Mouse (Mus musculus) gastrocnemius, postnatal 14 days (tissue): ENCODE results near the gene Mtch1. TPM values are rescaled to one million over a fixed set of nuclear protein-coding genes. Genes with fewer than 3 reads are reported as not detected.

Source experiments
- DNase-seq: peaks from one replicate; pipeline ENCODE4 v3.0.0; 2021; ENCODE audit warnings: mixed read lengths
- intact Hi-C: fragments of 180-260 bp; cut with DNase I; formaldehyde crosslinking; loops from one replicate; pipeline ENCODE4 v1.15.1; 2025; ENCODE audit warnings: low total_unique reads
- total RNA-seq, 2 experiments: library from RNA; stranded (reverse); gene quantifications; 2 replicates each; pipeline ENCODE4 v1.2.3; 2021

Mtch1 gene
- total RNA-seq, 2 experiments from 2014 or later, result 141 to 160 TPM

DNA sequence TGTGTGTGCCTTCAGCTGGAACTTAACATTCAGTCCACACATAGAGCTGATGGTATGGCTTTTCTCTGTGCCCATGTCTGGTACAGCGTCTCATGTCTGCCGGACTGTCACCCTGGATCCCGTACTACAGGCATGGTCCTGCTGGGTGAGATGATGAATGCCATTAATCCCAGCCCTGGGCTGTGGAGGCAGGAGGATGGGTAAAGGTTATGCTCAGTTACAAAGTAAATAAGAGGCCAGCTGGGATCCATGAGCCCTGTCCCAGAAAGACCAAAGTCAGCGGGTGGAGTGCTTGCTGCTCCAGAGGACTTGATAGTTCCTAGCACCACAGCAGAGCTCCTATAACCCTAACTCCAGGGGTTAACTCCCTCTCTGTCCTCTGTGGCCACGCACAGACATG lies 51.9 kb downstream of the Mtch1 start:
- DNase-seq, result no peak
- intact Hi-C loops, result no loop called here

DNA sequence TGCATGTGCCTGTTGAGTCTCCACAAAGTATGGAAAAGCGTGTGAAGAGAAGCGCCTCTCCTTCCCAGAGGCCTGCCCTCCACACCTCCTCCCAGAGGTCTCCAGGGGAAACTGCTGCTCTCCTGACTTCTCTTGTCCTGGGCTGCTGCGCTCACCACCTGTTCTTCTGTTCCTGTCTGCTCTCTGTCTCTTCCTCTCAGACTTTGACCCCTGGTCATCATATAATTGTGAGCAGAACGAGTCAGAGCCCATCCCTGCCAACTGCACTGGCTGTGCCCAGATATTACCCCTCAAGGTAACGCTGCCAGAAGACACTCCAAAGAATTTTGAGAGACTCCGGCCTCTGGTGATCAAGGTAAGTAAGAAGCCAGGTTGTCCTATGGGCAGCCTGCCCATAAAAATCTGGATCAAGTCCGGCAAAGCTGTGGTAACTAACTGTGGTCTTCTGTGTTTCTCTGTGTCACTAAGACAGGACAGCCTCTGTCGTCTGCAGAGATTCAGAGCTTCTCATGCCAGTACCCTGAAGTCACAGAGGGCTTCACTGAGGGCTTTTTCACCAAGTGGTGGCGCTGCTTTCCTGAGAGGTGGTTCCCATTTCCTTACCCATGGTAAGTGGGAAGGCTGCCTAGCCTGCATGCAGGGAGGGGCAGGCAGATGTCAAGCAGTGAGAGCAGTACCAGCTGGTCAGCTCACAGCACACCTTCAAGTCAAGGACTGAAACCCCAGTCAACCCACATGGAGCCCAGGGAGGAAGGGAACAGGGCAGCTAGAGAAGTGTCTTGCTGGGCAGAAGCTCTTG lies 53.7 kb downstream of the Mtch1 start:
- intact Hi-C loops, result no loop called here
- DNase-seq, result peak; percentile 53

DNA sequence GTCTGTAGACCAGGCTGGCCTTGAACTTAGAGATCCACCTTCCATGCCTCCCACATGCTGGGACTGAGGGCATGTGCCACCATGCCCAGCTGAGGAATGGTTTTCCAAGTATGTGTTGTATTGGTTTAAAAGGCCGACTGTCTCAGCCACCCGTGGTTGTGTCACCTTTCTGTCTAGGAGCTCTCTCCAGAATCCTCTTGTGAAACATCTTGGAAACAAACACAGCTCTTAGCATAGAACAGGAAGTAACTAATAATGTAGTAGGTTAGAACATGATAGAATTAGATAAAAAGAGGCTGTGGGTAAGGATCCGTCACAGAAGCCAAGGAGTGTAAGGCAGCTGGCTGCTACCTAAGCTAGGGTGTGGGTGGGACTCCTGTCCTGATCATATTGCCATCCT lies 54.7 kb downstream of the Mtch1 start:
- intact Hi-C loops, result no loop called here
- DNase-seq, result no peak

DNA sequence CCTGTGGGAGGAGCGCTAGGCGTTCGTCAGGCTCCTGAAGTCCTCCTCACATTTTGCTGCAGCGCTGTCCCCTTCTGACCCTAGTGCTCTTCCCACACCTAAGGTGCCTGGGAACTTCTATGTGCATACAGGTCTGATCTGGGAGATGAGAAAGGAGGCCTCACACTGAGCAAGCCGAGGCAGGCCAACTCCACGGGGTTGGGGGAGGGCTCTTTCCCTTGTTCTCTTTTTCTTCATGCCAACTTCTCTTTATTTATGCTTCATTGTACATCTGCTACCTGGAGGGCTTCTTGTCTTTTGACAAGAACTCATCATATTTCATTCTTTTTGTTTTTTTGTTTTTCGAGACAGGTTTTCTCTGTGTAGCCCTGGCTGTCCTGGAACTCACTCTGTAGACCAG lies 55.9 kb downstream of the Mtch1 start:
- DNase-seq, result no peak
- intact Hi-C loops, result no loop called here

DNA sequence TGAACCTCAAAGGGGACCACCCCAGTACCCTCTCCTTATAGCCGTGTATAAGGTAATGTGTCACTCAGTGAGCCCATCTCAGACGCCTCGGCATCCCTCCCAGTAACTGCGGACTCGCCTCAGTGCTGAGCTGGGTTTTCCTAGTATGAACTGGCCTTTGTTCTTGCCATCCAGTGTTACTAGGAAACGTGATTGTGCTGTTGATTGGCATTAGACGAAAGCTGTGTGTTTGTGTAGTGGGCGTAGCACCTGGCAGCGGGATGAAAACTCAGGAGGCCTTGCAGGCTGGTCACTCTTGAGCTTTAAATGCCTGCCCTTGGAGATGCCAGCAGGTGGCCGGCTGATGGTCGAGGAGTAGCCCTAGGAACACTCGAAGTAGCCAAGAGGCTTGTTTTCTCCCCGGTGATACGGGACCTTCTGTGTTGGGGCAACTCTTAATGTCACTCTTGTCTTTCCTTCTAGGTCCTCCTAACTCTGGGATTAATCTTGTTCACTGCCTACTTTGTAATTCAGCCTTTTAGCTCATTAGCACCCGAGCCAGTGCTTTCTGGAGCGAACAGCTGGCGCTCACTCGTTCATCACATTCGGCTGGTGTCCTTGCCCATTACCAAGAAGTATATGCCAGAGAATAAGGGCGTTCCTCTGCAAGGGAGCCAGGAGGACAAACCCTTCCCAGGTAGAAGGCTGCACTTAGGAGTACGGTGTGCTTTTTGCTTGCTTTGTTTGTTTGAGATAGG lies 65.3 kb downstream of the Mtch1 start:
- intact Hi-C loops, result no loop called here
- DNase-seq, result no peak

Other genes with a start within 250 kb of the Mtch1 start
- 1 to 10 TPM; 1.2 to 1.6 TPM for gene Rab44, start 233.8 kb downstream of the Mtch1 start, total RNA-seq
- under 1 TPM; 0.07 to 0.39 TPM for gene Cpne5, start 109.8 kb downstream of the Mtch1 start, total RNA-seq
- gene Ppil1, start 83.7 kb downstream of the Mtch1 start, total RNA-seq, result 1 to 10 TPM; 8.4 to 9.7 TPM
- gene BC004004, start 79.1 kb downstream of the Mtch1 start, total RNA-seq, result 100 to 1,000 TPM; 115 TPM
- gene Pi16, start 30.3 kb downstream of the Mtch1 start, total RNA-seq, result 10 to 100 TPM; 25.4 to 37.9 TPM
- gene Fgd2, start 13.0 kb upstream of the Mtch1 start, total RNA-seq, result 1 to 10 TPM; 1.6 to 1.8 TPM
- 10 to 100 TPM; 17.6 to 18.2 TPM for gene Pim1, start 142.8 kb upstream of the Mtch1 start, total RNA-seq
- gene Gm17657, start 201.7 kb upstream of the Mtch1 start, total RNA-seq, result not detected
- 1 to 10 TPM; 8.0 to 8.2 TPM for gene Tbc1d22b, start 201.9 kb upstream of the Mtch1 start, total RNA-seq
- not detected for gene Tmem217, start 204.5 kb upstream of the Mtch1 start, total RNA-seq